Mouse (Mus musculus): Measurements from ENCODE around the gene Grk5. TPM values are rescaled to one million over a fixed set of nuclear protein-coding genes. Genes with fewer than 3 reads are reported as not detected.
A peak's percentile ranks its signal among the peaks of the same experiment; 100 is the strongest.
"Not testable (repeated sequence)": the region's sequence is repeated elsewhere in the genome, so short reads cannot be mapped to it uniquely, and the experiment has no call there.

The Grk5 gene
- total RNA-seq (2022) = 10 to 100 TPM in 3 of 4 experiments, 1 to 10 TPM in 1; 7.7 to 12.0 (median 11.9) TPM

- DNase-seq (ENCODE audit: low spot score in 2 of 2) = peak; percentile 91 to 92
Measured at GRCm38 (mm10) chr19:60889714-60890315, at the start of gene Grk5. Gene Grk5 (plus strand): TSS chr19:60889749.

GRCm38 (mm10) chr19:60843324-60843723 lies 46.2 kb upstream of the Grk5 start:
- DNase-seq (ENCODE audit: low spot score in 2 of 2) = no peak

GRCm38 (mm10) chr19:60845731-60846130 lies 43.8 kb upstream of the Grk5 start:
- DNase-seq (ENCODE audit: low spot score in 2 of 2) = no peak

GRCm38 (mm10) chr19:60860868-60861700 lies 28.5 kb upstream of the Grk5 start, which contains the start of gene Sfxn4:
Gene Sfxn4 (minus strand): TSS chr19:60861479.
- peak; percentile 91 to 93 for DNase-seq (ENCODE audit: low spot score in 2 of 2)

- DNase-seq (ENCODE audit: low spot score in 2 of 2) = not testable (repeated sequence)
Measured at GRCm38 (mm10) chr19:60866169-60866568, 23.4 kb upstream of the Grk5 start.

- DNase-seq (ENCODE audit: low spot score in 2 of 2) = no peak
Measured at GRCm38 (mm10) chr19:60870489-60870888, 19.1 kb upstream of the Grk5 start.

- DNase-seq (ENCODE audit: low spot score in 2 of 2) = no peak
Measured at GRCm38 (mm10) chr19:60871366-60871765, 18.2 kb upstream of the Grk5 start.

- no peak for DNase-seq (ENCODE audit: low spot score in 2 of 2)
Measured at GRCm38 (mm10) chr19:60872272-60872671, 17.3 kb upstream of the Grk5 start.

- peak in 1 of 2 experiments; percentile 21 for DNase-seq (ENCODE audit: low spot score in 2 of 2)
Measured at GRCm38 (mm10) chr19:60873501-60873900, 16.0 kb upstream of the Grk5 start.

GRCm38 (mm10) chr19:60874064-60874694 lies 15.4 kb upstream of the Grk5 start, which contains the start of gene Prdx3:
Gene Prdx3 (minus strand): TSS chr19:60874556.
- peak; percentile 93 to 95 for DNase-seq (ENCODE audit: low spot score in 2 of 2)

GRCm38 (mm10) chr19:60883129-60883528 lies 6.4 kb upstream of the Grk5 start:
- peak; percentile 30 to 33 for DNase-seq (ENCODE audit: low spot score in 2 of 2)

GRCm38 (mm10) chr19:60887637-60888036 lies 1.9 kb upstream of the Grk5 start:
- no peak for DNase-seq (ENCODE audit: low spot score in 2 of 2)

GRCm38 (mm10) chr19:60889101-60889713 lies 342 bp upstream of the Grk5 start:
- DNase-seq (ENCODE audit: low spot score in 2 of 2) = peak; percentile 10 to 21

- DNase-seq (ENCODE audit: low spot score in 2 of 2) = peak; percentile 38 to 66
Measured at GRCm38 (mm10) chr19:60890391-60891122, 1.0 kb downstream of the Grk5 start.

GRCm38 (mm10) chr19:60891123-60891470 lies 1.5 kb downstream of the Grk5 start:
- no peak for DNase-seq (ENCODE audit: low spot score in 2 of 2)

GRCm38 (mm10) chr19:60891934-60892547 lies 2.5 kb downstream of the Grk5 start:
- DNase-seq (ENCODE audit: low spot score in 2 of 2) = peak; percentile 25 to 55

- DNase-seq (ENCODE audit: low spot score in 2 of 2) = no peak
Measured at GRCm38 (mm10) chr19:60895251-60895880, 5.8 kb downstream of the Grk5 start.

- DNase-seq (ENCODE audit: low spot score in 2 of 2) = no peak
Measured at GRCm38 (mm10) chr19:60903139-60903538, 13.6 kb downstream of the Grk5 start.

GRCm38 (mm10) chr19:60903971-60904370 lies 14.4 kb downstream of the Grk5 start:
- no peak for DNase-seq (ENCODE audit: low spot score in 2 of 2)

GRCm38 (mm10) chr19:60905477-60905876 lies 15.9 kb downstream of the Grk5 start:
- no peak for DNase-seq (ENCODE audit: low spot score in 2 of 2)

Measured in layer of hippocampus, adult 8-10 months (tissue).